Mouse (Mus musculus): Measurements from ENCODE around the gene Enc1.

Gene Enc1

GRCm38 (mm10) chr13:97240965-97241786 is at the start of gene Enc1:
Gene Enc1, plus strand, starts transcription at chr13:97241105.
- peak; percentile 89 for DNase-seq (ENCODE audit: low read depth, low spot score)

GRCm38 (mm10) chr13:97192649-97193048 is 48.3 kb upstream of the Enc1 start:
- DNase-seq (ENCODE audit: low read depth, low spot score): peak; percentile 30

- DNase-seq (ENCODE audit: low read depth, low spot score): peak; percentile 52
Observed at GRCm38 (mm10) chr13:97193420-97193819, 47.5 kb upstream of the Enc1 start.

GRCm38 (mm10) chr13:97196186-97196924 is 44.5 kb upstream of the Enc1 start:
- DNase-seq (ENCODE audit: low read depth, low spot score): no peak

- no peak for DNase-seq (ENCODE audit: low read depth, low spot score)
Observed at GRCm38 (mm10) chr13:97196925-97197218, 44.0 kb upstream of the Enc1 start.

GRCm38 (mm10) chr13:97197932-97198562 is 42.9 kb upstream of the Enc1 start, which contains the start of gene Hexb:
Gene Hexb, minus strand, starts transcription at chr13:97198357.
- DNase-seq (ENCODE audit: low read depth, low spot score): peak; percentile 83

- no peak for DNase-seq (ENCODE audit: low read depth, low spot score)
Observed at GRCm38 (mm10) chr13:97199123-97199522, 41.8 kb upstream of the Enc1 start.

GRCm38 (mm10) chr13:97201076-97201475 is 39.8 kb upstream of the Enc1 start:
- DNase-seq (ENCODE audit: low read depth, low spot score): no peak

GRCm38 (mm10) chr13:97201896-97202295 is 39.0 kb upstream of the Enc1 start:
- no peak for DNase-seq (ENCODE audit: low read depth, low spot score)

GRCm38 (mm10) chr13:97205052-97205701 is 35.7 kb upstream of the Enc1 start:
- peak; percentile 90 for DNase-seq (ENCODE audit: low read depth, low spot score)

- DNase-seq (ENCODE audit: low read depth, low spot score): no peak
Observed at GRCm38 (mm10) chr13:97206046-97206445, 34.9 kb upstream of the Enc1 start.

GRCm38 (mm10) chr13:97207472-97208111 is 33.3 kb upstream of the Enc1 start:
- no peak for DNase-seq (ENCODE audit: low read depth, low spot score)

GRCm38 (mm10) chr13:97208112-97208478 is 32.8 kb upstream of the Enc1 start:
- DNase-seq (ENCODE audit: low read depth, low spot score): no peak

- DNase-seq (ENCODE audit: low read depth, low spot score): no peak
Observed at GRCm38 (mm10) chr13:97208500-97209010, 32.4 kb upstream of the Enc1 start.

GRCm38 (mm10) chr13:97214583-97215268 is 26.2 kb upstream of the Enc1 start:
- no peak for DNase-seq (ENCODE audit: low read depth, low spot score)

- no peak for DNase-seq (ENCODE audit: low read depth, low spot score)
Observed at GRCm38 (mm10) chr13:97215563-97215962, 25.3 kb upstream of the Enc1 start.

GRCm38 (mm10) chr13:97216196-97216595 is 24.7 kb upstream of the Enc1 start:
- no peak for DNase-seq (ENCODE audit: low read depth, low spot score)

- no peak for DNase-seq (ENCODE audit: low read depth, low spot score)
Observed at GRCm38 (mm10) chr13:97220022-97220421, 20.9 kb upstream of the Enc1 start.

GRCm38 (mm10) chr13:97223856-97224255 is 17.0 kb upstream of the Enc1 start:
- no peak for DNase-seq (ENCODE audit: low read depth, low spot score)

- DNase-seq (ENCODE audit: low read depth, low spot score): no peak
Observed at GRCm38 (mm10) chr13:97224341-97224982, 16.4 kb upstream of the Enc1 start.
